Mouse (Mus musculus) erythroblast, embryonic 14.5 days (primary cell): ENCODE measurements around the gene 4933428M09Rik.

Source experiments
- GATA1 ChIP-seq: IDR thresholded peaks from 2 replicates; pipeline ENCODE4 v1.6.1; 2012; ENCODE audit warnings: low read length, inconsistent platforms, mixed read lengths
- TAL1 ChIP-seq: IDR thresholded peaks from 3 replicates; pipeline ENCODE4 v1.6.1; 2012; ENCODE audit warnings: low read length, inconsistent platforms, mixed read lengths

- TF ChIP-seq GATA1 (no peak), TAL1 (no peak)
Observed at GRCm38 (mm10) chrX:139221893-139222292, 42.9 kb downstream of the 4933428M09Rik start.
